Mouse (Mus musculus) left cerebral cortex, adult 8-10 months (tissue): ENCODE measurements around the gene Cpsf6. TPM values are rescaled to one million over a fixed set of nuclear protein-coding genes. Genes with fewer than 3 reads are reported as not detected.

ENCODE experiments used
- DNase-seq, 2 experiments: peaks; one replicate each; pipeline ENCODE4 v3.0.0; 2022; ENCODE audit warnings: low spot score in 2 of 2
- total RNA-seq, 4 experiments: library from RNA; stranded (reverse); gene quantifications; 2 replicates each; pipeline ENCODE4 v1.2.4; 2022

Cpsf6 gene
- 100 to 1,000 TPM in 2 of 4 experiments, 10 to 100 TPM in 2; 86.2 to 103 (median 96.1) TPM for total RNA-seq

DNA sequence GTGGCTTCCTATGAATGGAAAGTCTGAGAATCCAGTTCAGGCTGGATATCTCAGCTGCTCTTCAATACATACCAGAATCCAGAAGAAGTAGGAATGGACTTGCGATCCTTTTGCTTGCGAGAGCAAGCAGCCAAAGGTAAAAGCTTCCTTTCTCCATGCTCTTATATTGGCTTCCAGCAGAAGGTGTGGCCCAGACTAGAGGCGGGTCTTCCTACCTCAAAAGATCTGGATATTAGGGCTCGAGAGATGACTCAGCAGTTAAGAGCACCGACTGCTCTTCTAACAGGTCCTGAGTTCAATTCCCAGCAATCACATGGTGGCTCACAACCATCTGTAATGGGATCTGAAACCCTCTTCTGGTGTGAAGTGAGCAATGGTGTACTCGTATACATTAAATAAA is at the start of gene Cpsf6:
TSS of gene Cpsf6 (minus strand) at position 108 of the 400 bp plus-strand sequence.
- no peak for DNase-seq

- DNase-seq: no peak
Measured at GRCm38 (mm10) chr10:117426615-117426969, 46.8 kb upstream of the Cpsf6 start.

GRCm38 (mm10) chr10:117425907-117426614 is 46.2 kb upstream of the Cpsf6 start:
- no peak for DNase-seq

DNA sequence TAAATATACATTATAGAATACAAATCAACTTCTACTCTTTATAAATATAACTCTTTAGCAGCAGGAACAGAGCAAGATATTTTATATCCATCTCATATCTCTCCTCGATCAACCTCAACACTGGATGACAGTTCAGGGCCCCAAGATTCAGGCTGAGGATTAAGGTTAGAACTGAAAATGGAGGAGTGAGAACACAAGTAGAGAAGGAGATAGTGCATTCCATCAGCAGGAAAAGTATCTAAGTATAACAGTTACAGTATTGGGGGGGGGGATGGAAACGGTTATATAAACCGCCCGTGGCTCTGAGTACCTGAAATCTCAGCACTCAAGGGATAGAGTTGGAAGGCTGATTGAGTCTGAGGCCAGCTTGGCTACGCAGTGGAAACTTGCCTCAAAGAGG is 45.2 kb upstream of the Cpsf6 start:
- no peak for DNase-seq

GRCm38 (mm10) chr10:117424146-117424905 is 44.5 kb upstream of the Cpsf6 start:
- no peak for DNase-seq

DNA sequence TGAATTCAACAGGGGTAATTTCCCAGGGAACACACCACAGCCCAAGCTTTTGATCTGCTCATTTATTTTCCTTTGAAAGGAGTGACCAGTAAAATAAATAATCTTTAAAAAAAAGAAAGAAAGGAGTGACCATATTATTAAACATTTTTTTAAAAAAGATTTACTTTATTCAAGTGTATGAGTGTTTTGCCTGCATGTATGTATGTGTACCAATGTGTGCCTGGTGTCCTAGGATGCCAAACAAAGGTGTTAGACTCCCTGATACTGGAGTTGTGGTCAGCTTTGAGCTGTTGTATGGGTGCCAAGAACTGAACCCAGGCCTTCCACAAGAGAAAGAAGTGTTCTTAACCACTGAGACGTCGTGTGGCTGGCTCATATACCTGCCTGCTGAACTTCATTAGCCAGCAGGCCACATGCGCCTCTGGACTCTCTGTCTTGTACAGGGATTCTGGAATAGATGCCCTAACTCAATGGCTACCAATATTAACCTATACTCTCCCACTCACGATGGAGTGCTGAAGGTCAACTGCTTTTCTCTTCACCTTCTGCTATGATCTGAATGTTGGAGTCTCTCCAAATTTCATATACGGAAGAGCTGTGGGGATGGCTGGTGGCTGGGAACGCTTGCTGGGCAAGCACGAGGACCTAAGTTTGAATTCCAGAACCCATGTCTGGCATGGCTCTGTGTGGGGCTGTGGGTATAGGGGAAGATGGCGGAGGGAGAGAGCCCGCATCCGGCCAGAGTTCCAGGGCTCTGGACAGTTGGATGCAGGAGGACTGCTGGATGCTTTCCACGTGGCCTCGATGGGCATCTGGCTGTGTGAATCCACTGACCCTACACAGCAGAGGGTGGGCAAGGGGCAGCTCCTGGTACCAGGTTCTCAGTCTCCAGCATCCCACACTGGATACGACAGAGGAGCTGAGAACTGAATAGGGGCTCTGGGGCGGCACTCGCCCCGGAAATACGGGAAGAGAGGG is 43.5 kb upstream of the Cpsf6 start:
- no peak for DNase-seq

DNA sequence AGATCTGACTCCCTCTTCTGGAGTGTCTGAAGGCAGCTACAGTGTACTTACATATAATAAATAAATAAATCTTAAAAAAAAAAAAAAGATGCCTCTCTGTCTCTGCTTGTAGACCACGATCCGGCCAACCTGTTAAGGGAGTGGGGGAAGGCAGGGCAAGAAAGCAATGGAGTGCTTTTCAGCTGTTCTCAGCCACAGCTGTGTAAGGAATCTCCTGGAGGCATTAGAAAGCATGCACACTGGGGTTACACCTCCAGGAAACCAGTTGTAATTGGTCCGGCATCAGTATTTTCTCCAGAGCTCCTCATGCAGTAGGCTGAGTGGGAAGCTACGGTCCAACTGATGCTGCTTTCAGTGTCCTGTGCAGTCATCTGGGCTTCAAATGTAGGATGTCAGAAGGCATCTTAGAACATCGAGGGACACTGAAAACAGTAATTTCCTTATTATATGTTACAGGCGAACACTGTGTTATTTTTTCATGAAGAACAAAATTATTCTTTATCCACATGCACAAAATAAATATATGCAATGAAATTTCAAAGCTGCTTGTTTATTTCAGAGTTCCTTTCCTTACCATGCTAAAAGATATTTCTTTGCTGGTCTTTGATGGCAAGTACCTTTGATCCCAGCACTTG is 42.5 kb upstream of the Cpsf6 start:
- DNase-seq: no peak

- DNase-seq: no peak
Measured at GRCm38 (mm10) chr10:117421283-117422107, 41.7 kb upstream of the Cpsf6 start.

- no peak for DNase-seq
Measured at GRCm38 (mm10) chr10:117420502-117421282, 40.9 kb upstream of the Cpsf6 start.

GRCm38 (mm10) chr10:117419577-117420290 is 39.9 kb upstream of the Cpsf6 start:
- DNase-seq: no peak

GRCm38 (mm10) chr10:117418668-117419237 is 38.9 kb upstream of the Cpsf6 start:
- DNase-seq: no peak

DNA sequence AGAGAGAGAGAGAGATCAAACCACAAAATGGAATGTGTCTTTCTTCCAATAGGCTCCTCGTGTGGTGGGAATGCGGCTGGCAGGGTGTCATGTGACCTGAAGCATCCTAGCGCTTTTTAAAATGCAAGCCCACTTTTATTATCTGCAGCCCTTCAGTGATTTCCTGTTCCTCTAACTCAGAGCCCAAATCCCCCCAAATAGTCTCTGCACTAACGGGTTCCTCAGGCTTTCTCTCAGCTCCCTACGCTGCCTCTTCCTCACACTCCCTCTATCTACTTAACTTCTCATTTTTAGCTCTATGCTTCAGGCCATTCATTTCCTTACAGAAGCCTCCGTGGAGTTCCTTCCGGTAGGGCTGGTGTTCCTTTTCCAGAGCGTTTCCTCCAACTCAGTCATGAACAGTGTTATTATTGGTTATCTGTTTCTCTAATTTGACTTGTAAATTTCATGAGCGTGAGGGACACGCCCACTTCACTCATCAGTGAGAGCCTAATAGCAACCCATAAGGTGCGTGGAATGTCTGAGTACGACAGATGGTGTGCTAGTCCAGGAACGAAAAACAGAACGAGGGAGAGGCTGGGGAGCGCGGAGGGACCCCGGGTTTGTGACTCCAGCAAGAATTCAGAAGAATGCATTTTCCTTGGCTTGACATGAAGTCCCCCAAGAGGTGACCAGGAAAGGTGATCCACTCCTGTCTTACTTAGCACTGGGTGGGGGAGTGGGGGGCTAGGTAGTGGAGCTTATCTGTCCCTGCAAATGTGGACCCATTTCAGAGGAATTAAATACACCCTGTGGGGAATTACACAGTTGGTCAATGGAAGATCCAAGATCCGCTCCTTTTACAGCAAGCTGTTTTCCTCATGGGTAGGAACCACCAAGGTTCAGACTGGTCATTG is 38.2 kb upstream of the Cpsf6 start:
- DNase-seq: peak in 1 of 2 experiments; percentile 52

DNA sequence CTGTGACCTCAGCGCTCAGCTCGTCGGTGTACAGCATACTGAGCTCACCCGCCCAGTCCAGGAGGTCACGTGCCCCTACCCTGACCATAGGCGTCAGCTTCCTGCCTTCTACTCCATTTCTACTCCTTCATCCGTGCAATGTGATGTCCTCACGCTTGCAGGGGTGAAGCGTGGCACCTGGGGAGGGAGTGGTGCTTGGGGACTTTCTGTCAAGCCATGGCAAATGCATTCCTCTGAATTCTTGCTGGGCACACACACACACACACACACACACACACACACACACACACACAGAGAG is 37.6 kb upstream of the Cpsf6 start:
- DNase-seq: no peak

GRCm38 (mm10) chr10:117416636-117417469 is 37.0 kb upstream of the Cpsf6 start:
- no peak for DNase-seq

GRCm38 (mm10) chr10:117416095-117416494 is 36.3 kb upstream of the Cpsf6 start:
- DNase-seq: no peak

GRCm38 (mm10) chr10:117415364-117416057 is 35.7 kb upstream of the Cpsf6 start:
- no peak for DNase-seq
